Mouse (Mus musculus) heart, adult 2 months (tissue): Measurements from ENCODE around the gene Ppp4r3b.

Experiments used
- CTCF ChIP-seq: fragments of 200-600 bp; IDR thresholded peaks from 2 replicates; pipeline ENCODE4 v1.8.1; 2022; ENCODE audit warnings: antibody characterized with exemption, mild to moderate bottlenecking, moderate library complexity
- EP300 ChIP-seq: fragments of 200-500 bp; IDR thresholded peaks from 2 replicates; pipeline ENCODE4 v1.6.1; 2011; ENCODE audit warnings: low read depth, low read length, control low read depth; ENCODE audit not compliant: insufficient read depth
- POLR2A ChIP-seq: fragments of 200-500 bp; IDR thresholded peaks from 2 replicates; pipeline ENCODE4 v1.6.1; 2011; ENCODE audit warnings: mild to moderate bottlenecking, low read depth, low read length, control low read depth; ENCODE audit not compliant: insufficient read depth

- no peak for TF ChIP-seq EP300
- TF ChIP-seq POLR2A: no peak
- no peak for TF ChIP-seq CTCF
These were observed 82.0 kb downstream of the Ppp4r3b start for GRCm38 (mm10) chr11:29254643-29255042.
